Mouse (Mus musculus) hindbrain, postnatal 0 days (tissue): ENCODE measurements around the gene Zmynd10. TPM values are rescaled to one million over a fixed set of nuclear protein-coding genes. Genes with fewer than 3 reads are reported as not detected.
"Not testable (repeated sequence)": the region's sequence is repeated elsewhere in the genome, so short reads cannot be mapped to it uniquely, and the experiment has no call there.

Experiments
- ATAC-seq: fragments of 200-750 bp; cut with Nextera tagmentation; 2 replicates; pipeline ENCODE4 v1.8.0; 2017; ENCODE audit warnings: mild to moderate bottlenecking, moderate TSS enrichment, moderate library complexity
- DNase-seq: peaks from one replicate; pipeline ENCODE4 v3.0.0-alpha.2; 2015; ENCODE audit warnings: low spot score
- H3K27ac ChIP-seq: fragments of 300-500 bp; sonication (generic); 2 replicates; pipeline ENCODE4 v1.5.1; 2014; ENCODE audit warnings: mild to moderate bottlenecking
- H3K27me3 ChIP-seq: fragments of 300-500 bp; sonication (generic); 2 replicates; pipeline ENCODE4 v1.6.1; 2014; ENCODE audit warnings: low read length, mixed read lengths; ENCODE audit not compliant: insufficient read depth
- H3K36me3 ChIP-seq: fragments of 300-500 bp; sonication (generic); 2 replicates; pipeline ENCODE4 v1.6.1; 2014; ENCODE audit warnings: low read length, mixed read lengths; ENCODE audit not compliant: insufficient read depth
- H3K4me1 ChIP-seq: fragments of 300-500 bp; sonication (generic); 2 replicates; pipeline ENCODE4 v1.6.1; 2014; ENCODE audit warnings: antibody characterized with exemption, low read length, mixed read lengths; ENCODE audit not compliant: insufficient read depth
- H3K4me2 ChIP-seq: fragments of 300-500 bp; sonication (generic); 2 replicates; pipeline ENCODE4 v1.6.1; 2014; ENCODE audit warnings: low read depth, mild to moderate bottlenecking, low read length, moderate library complexity, mixed read lengths
- H3K4me3 ChIP-seq: fragments of 300-500 bp; sonication (generic); 2 replicates; pipeline ENCODE4 v1.5.1; 2014; ENCODE audit warnings: low read length
- H3K9ac ChIP-seq: fragments of 300-500 bp; sonication (generic); replicated peaks from 2 replicates; pipeline ENCODE4 v1.6.1; 2014; ENCODE audit warnings: mild to moderate bottlenecking, low read length, moderate library complexity, mixed read lengths
- H3K9me3 ChIP-seq: fragments of 300-500 bp; sonication (generic); 2 replicates; pipeline ENCODE4 v1.6.1; 2016; ENCODE audit warnings: low read length, mixed read lengths
- CTCF ChIP-seq: IDR thresholded peaks from 2 replicates; pipeline ENCODE4 v1.5.1; 2016; ENCODE audit warnings: antibody characterized with exemption, control low read depth, low read depth
- WGBS: fragments of 180-500 bp; shearing (Covaris S2); extraction: QIAGEN DNeasy Blood & Tissue Kit; methylation state at CpG from one replicate; pipeline ENCODE4 v1.1.7; 2014; 5-methylcytosine and 5-hydroxymethylcytosine counted together
- polyA plus RNA-seq: library from polyadenylated mRNA; unstranded; fragments of >200 nt; fragmentation: Nextera tagmentation; extraction: Ambion mirVana; gene quantifications from 2 replicates; pipeline ENCODE4 v1.2.1, GENCODE M21; 2015
- total RNA-seq: library from RNA; depleted of rRNA; stranded (reverse); fragments of >200 nt; gene quantifications from 2 replicates; pipeline ENCODE4 v1.2.3, GENCODE M21; 2014

Gene Zmynd10
- total and polyA plus RNA-seq, 2 experiments from 2014 or later, result 3.7 to 10.9 TPM

DNA sequence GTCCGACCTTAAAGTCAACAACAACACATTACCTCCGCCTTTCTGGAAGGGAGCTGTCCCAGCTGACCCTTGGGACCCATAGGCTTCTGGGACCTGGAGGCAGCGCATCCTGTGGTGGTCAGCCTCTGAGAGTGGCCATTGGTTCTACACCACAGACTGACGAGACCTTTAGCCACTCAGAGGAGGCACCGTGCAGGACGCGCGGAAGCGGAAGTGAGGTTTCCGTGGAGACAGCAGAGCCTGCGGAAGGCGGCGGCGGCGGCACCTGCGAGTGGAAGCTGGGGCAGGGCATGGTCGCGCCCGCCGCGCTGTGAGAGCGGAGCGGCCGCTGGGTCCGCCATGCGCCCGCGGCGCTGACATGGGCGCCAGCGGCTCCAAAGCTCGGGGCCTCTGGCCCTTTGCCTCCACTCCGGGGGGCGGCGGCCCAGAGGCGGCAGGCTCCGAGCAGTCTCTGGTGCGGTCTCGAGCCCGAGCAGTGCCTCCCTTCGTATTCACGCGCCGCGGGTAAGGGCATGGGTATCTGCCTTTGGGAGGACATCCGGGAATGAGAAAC is 16.0 kb downstream of the Zmynd10 start, which contains the start of gene Tusc2:
TSS of gene Tusc2 (plus strand) at position 227 of the 553 bp plus-strand sequence.
- H3K27ac ChIP-seq, result peak within 1 kb of the TSS; percentile 79
- H3K36me3 ChIP-seq, result peaks cover 39% of the 10 kb centered on the region
- WGBS, result 3% methylated on average over 42 of the region's 46 CpGs
- no peaks in the 10 kb centered on the region for H3K9me3 ChIP-seq
- H3K9ac ChIP-seq, result peak within 1 kb of the TSS; percentile 85
- DNase-seq (peak; percentile 96), ATAC-seq (peak; percentile 97)
- H3K4me3 ChIP-seq, result peak within 1 kb of the TSS; percentile 92
- no peaks in the 10 kb centered on the region for H3K27me3 ChIP-seq
- no peak for TF ChIP-seq CTCF
- H3K4me2 ChIP-seq, result peak within 1 kb of the TSS; percentile 95
- H3K4me1 ChIP-seq, result peaks cover 15% of the 10 kb centered on the region

DNA sequence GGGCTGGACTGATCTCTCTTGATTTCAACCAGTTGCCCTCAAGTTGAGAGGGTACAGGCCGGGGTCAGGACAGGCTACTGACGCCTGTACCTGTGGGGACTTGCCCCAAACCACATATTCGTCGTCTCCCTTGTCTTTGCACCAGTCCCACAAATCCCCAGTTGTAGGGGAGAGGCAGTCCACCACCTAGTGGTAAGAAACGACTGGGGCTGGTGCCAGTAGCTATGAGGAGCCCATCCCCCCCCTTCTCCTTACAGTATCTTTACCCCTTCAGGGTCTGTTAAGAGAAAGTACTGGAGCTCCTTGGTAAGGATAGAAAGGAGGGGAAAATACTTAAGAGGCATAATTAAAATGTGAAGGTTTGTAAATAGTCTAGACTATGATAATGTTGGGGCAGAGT is 18.5 kb downstream of the Zmynd10 start:
- Histone ChIP-seq H3K4me1 (peaks cover 25% of the 10 kb centered on the region), H3K36me3 (peaks cover 19% of the 10 kb centered on the region; the same call in 1 of the 2 replicates)
- ATAC-seq, H3K4me3 ChIP-seq, H3K9ac ChIP-seq, DNase-seq, H3K27me3 ChIP-seq, H3K27ac ChIP-seq, H3K4me2 ChIP-seq, H3K9me3 ChIP-seq: not testable (repeated sequence)
- 47% methylated on average over 5 of the region's 5 CpGs for WGBS

DNA sequence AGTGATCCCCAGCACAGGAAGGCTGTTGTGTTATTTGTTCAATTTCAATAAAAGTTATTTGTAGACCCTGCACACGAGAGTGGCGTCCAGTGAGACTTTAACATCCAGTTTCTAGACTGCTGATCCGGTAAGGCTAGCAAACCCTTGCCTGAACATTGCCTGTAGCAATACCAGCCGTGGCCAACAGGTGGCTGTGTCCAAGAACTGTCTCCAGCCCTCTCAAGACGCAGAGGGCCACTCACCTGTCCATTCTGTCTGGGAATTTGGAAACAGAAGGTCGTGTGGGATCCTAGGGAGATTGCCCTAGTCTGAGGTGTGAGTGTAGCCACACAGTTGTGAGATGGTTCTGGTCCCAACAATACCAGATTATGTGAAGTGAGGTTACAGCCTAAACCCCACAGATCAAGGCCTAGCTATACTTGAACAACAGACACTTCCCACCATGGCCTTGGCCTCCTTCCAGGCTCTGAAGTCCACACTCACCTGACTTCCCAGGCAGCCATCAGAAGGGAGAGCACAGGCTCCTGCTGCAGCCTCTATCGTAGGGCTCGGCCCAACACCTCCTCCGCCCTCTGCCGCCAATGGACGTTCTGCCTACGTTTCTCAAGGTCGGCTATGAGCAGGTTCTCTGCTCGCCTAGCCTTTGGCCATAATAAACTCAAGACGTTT is 19.1 kb downstream of the Zmynd10 start:
- H3K4me2 ChIP-seq, result no peak overlapping the region
- peak overlapping the region; percentile 70; the same call in 1 of the 2 replicates for H3K27ac ChIP-seq
- no peak overlapping the region for H3K9ac ChIP-seq
- peak; percentile 87 for TF ChIP-seq CTCF
- peaks cover 29% of the 10 kb centered on the region for H3K4me1 ChIP-seq
- no peaks in the 10 kb centered on the region for H3K9me3 ChIP-seq
- peak; percentile 82 for DNase-seq
- H3K4me3 ChIP-seq, result no peak overlapping the region
- WGBS, result 56% methylated on average over 15 of the region's 15 CpGs
- no peaks in the 10 kb centered on the region for H3K27me3 ChIP-seq
- peaks cover 19% of the 10 kb centered on the region; the same call in 1 of the 2 replicates for H3K36me3 ChIP-seq
- ATAC-seq, result no peak

DNA sequence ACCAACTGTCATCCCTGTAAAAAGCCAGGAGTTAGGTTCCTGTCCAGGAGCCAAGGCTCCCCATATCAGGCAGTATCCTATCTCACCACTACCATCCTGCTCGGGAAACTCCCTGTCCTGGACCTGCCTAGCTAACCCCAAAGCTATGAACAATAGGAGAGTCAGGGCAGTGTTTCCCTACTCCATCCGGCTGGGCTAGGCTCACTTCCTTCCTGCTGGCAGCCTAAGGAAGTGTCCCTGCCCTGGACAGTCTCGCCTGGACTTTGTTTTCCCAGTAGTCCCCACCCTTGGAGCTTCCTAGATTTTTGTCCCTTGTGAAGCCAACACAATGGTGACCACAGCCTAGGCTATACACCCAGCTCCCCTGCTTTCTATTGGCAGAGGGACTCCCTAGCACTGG is 19.8 kb downstream of the Zmynd10 start:
- no peak for DNase-seq
- no peak overlapping the region for H3K9ac ChIP-seq
- H3K4me1 ChIP-seq, result peaks cover 29% of the 10 kb centered on the region
- peaks cover 19% of the 10 kb centered on the region; the same call in 1 of the 2 replicates for H3K36me3 ChIP-seq
- no peak for ATAC-seq
- 64% methylated on average over 3 of the region's 3 CpGs for WGBS
- H3K27me3 ChIP-seq, result no peaks in the 10 kb centered on the region
- no peak for TF ChIP-seq CTCF
- no peaks in the 10 kb centered on the region for H3K9me3 ChIP-seq
- H3K27ac ChIP-seq, result no peak overlapping the region
- H3K4me2 ChIP-seq, result no peak overlapping the region
- no peak overlapping the region for H3K4me3 ChIP-seq

DNA sequence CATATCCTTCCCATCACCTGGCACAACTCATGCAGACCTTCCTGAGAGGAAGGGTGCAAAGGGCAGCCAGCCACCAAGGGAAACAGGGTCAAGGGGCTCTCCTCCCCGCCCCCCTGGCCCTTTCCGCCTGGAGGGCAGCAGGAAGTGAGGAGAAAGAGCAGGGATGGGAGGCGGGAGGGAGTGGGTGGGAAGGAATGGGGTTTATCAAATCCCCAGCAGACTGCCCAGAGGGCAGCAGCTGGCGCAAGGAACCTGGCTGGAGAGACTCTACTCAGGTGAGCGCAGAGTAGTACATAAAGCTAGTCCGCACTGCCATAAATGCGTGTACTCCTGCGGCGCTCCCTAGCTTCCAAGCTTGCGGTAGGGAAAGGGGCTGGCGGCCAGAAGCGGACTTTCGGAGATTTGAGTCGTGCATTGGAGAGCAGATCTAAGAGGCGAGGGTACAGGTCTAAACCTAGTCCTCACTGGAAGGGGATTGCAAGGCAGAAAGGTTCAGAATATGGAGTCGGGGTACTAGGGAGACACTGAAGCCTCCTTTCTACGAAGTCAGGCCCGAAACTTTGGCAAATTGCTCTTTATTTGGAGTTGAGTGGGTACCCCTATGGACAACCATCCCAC is 20.7 kb downstream of the Zmynd10 start, which contains the start of gene Hyal2:
TSS of gene Hyal2 (plus strand) at position 244 of the 618 bp plus-strand sequence.
- WGBS, result 13% methylated on average over 18 of the region's 18 CpGs
- 0 out of 2 replicates have a peak, but pooled peaks have one; percentile 1 for TF ChIP-seq CTCF
- Histone ChIP-seq H3K9me3 (no peaks in the 10 kb centered on the region), H3K36me3 (peaks cover 26% of the 10 kb centered on the region; the same call in 1 of the 2 replicates), H3K4me1 (peaks cover 29% of the 10 kb centered on the region), H3K27ac (peak within 1 kb of the TSS; percentile 86), H3K27me3 (no peaks in the 10 kb centered on the region), H3K9ac (peak within 1 kb of the TSS; percentile 75), H3K4me2 (peak within 1 kb of the TSS; percentile 83), H3K4me3 (peak within 1 kb of the TSS; percentile 82)
- DNase-seq (no peak), ATAC-seq (no peak)

DNA sequence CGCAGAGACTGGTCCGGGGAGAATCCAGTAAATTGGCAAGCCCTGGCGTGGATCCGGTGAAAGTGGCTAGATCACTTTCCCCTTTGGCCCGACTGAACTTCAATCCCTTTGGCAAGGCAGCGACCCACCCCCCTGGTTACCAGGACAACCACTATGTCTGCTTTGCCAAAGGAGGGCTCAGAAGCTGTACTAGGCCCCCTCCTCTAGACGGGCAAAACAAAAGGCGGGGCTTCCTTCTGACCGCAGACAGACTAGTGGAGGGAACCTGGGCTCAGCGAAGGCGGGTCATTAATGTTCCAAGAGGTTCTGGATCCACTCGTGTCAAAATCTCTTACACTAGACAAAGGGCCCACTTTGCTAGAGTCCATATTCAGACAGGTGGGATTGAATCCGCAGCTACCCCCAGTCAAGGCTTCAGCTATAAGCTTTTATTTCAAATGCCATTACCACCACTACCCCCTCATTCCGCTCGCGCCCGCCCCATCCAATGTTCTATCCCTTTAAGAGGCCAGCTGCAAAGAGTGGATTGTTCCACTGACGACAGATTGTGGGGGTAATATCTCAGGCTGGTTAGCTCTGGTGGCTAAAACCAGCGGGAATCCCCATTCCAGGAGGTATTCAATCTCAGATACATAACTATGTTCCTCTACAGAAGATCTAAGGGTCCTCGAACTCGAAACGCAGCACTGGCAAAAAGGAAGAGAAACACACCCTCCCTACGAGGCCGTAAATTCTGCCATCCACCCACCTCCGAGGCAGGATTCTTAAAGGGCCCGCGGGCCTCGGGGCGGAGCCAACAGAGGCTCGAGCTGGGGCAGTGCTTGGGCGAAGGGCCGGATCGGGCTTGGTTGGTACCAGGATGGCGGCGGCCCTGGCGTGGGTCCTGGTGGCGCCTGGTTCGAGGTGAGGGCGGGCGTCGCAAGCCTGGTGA is 21.5 kb downstream of the Zmynd10 start:
- Histone ChIP-seq H3K36me3 (peaks cover 28% of the 10 kb centered on the region; the same call in 1 of the 2 replicates), H3K9me3 (no peaks in the 10 kb centered on the region), H3K4me1 (peaks cover 28% of the 10 kb centered on the region), H3K9ac (peak overlapping the region; percentile 75), H3K4me2 (peak overlapping the region; percentile 83), H3K4me3 (peak overlapping the region; percentile 82), H3K27ac (peak overlapping the region; percentile 86), H3K27me3 (no peaks in the 10 kb centered on the region)
- DNase-seq, result peak; percentile 93
- ATAC-seq, result peak; percentile 91
- TF ChIP-seq CTCF, result no peak
- WGBS, result under 1% methylated on average over 41 of the region's 41 CpGs
